8 mouse cellular contexts compared by ENCODE assay signal in genomic region chr10:40212443-40213169, GRCm38 (mm10). TPM values are rescaled to one million over a fixed set of nuclear protein-coding genes. Genes with fewer than 3 reads are reported as not detected.
DNase-seq lines count a peak whose midpoint lies in the region; ATAC-seq and TF ChIP-seq lines count a peak whose summit lies in the region.

No protein-coding gene starts in this region.

- H3K36me3 ChIP-seq in embryonic facial prominence, embryonic 15.5 days = no peaks in the 10 kb centered on the region
- no peaks in the 10 kb centered on the region for H3K36me3 ChIP-seq in limb, embryonic 13.5 days
- H3K36me3 ChIP-seq in midbrain, embryonic 16.5 days (ENCODE audit: control insufficient read depth, insufficient read depth, low read length) = no peaks in the 10 kb centered on the region

- no peak overlapping the region for H3K27ac ChIP-seq in bone marrow, adult 2 months (ENCODE audit: control insufficient read depth, insufficient read depth, low read depth, low read length, poor library complexity)
- no peak overlapping the region for H3K27ac ChIP-seq in embryonic facial prominence, embryonic 15.5 days (replicated peaks)
- H3K27ac ChIP-seq in limb, embryonic 13.5 days = no peak overlapping the region
- no peak overlapping the region for H3K27ac ChIP-seq in midbrain, embryonic 16.5 days (ENCODE audit: low read length)

- TF ChIP-seq POLR2A in bone marrow, adult 2 months (IDR thresholded peaks at IDR 0.05; ENCODE audit: borderline replicate concordance, control insufficient read depth, low read depth, low read length) = no peak

- peak; percentile 91 for DNase-seq in A20 (ENCODE audit: low read depth, low spot score)
- peak; percentile 79 to 91 for DNase-seq in heart, adult 9 months (ENCODE audit: low spot score in 2 of 2)
- DNase-seq in kidney, adult 9 months = peak; percentile 98
- DNase-seq in spleen, postnatal 14 days (ENCODE audit: low spot score in 2 of 2) = peak; percentile 84 to 91

- H3K4me2 ChIP-seq in embryonic facial prominence, embryonic 15.5 days (replicated peaks) = 0 out of 2 replicates have a peak overlapping the region, but pooled peaks have one; percentile 15
- no peak overlapping the region for H3K4me2 ChIP-seq in limb, embryonic 13.5 days (replicated peaks)
- H3K4me2 ChIP-seq in midbrain, embryonic 16.5 days (ENCODE audit: low read length) = no peak overlapping the region

- ATAC-seq in embryonic facial prominence, embryonic 15.5 days (ENCODE audit: insufficient number of reproducible peaks, low FRiP score, low TSS enrichment, low read depth) = peak; percentile 73
- ATAC-seq in limb, embryonic 13.5 days (ENCODE audit: low FRiP score, low read depth) = peak; percentile 84
- ATAC-seq in midbrain, embryonic 16.5 days = peak; percentile 82

- no peak overlapping the region for H3K9ac ChIP-seq in embryonic facial prominence, embryonic 15.5 days
- no peak overlapping the region for H3K9ac ChIP-seq in limb, embryonic 13.5 days
- no peak overlapping the region for H3K9ac ChIP-seq in midbrain, embryonic 16.5 days (ENCODE audit: low read depth, low read length)

- WGBS in bone marrow, adult 2 months = 43% methylated on average over 13 of the region's 13 CpGs
- WGBS in embryonic facial prominence, embryonic 15.5 days = 34% methylated on average over 13 of the region's 13 CpGs
- 35% methylated on average over 13 of the region's 13 CpGs for WGBS in limb, embryonic 13.5 days
- WGBS in midbrain, embryonic 16.5 days = 38% methylated on average over 13 of the region's 13 CpGs

- H3K27me3 ChIP-seq in embryonic facial prominence, embryonic 15.5 days = no peaks in the 10 kb centered on the region
- H3K27me3 ChIP-seq in limb, embryonic 13.5 days = no peaks in the 10 kb centered on the region
- H3K27me3 ChIP-seq in midbrain, embryonic 16.5 days (ENCODE audit: control insufficient read depth, insufficient read depth, low read depth, low read length) = no peaks in the 10 kb centered on the region

- TF ChIP-seq CTCF in bone marrow, adult 2 months (IDR thresholded peaks at IDR 0.05; ENCODE audit: control insufficient read depth, insufficient read depth, low read length) = peak; percentile 96

- no peaks in the 10 kb centered on the region for H3K4me1 ChIP-seq in bone marrow, adult 2 months (ENCODE audit: control insufficient read depth, insufficient read depth, low read length)
- 0 out of 2 replicates have a peak, but pooled peaks cover 4% of the 10 kb centered on the region for H3K4me1 ChIP-seq in embryonic facial prominence, embryonic 15.5 days
- H3K4me1 ChIP-seq in limb, embryonic 13.5 days = no peaks in the 10 kb centered on the region
- no peaks in the 10 kb centered on the region for H3K4me1 ChIP-seq in midbrain, embryonic 16.5 days (ENCODE audit: control insufficient read depth, insufficient read depth, low read length)

- no peaks in the 10 kb centered on the region for H3K9me3 ChIP-seq in embryonic facial prominence, embryonic 15.5 days (replicated peaks)
- no peaks in the 10 kb centered on the region for H3K9me3 ChIP-seq in limb, embryonic 13.5 days
- no peaks in the 10 kb centered on the region for H3K9me3 ChIP-seq in midbrain, embryonic 16.5 days (replicated peaks; ENCODE audit: control insufficient read depth, low read length, poor library complexity, severe bottlenecking)

- H3K4me3 ChIP-seq in bone marrow, adult 2 months (replicated peaks; ENCODE audit: control insufficient read depth, low read depth, low read length) = no peak overlapping the region
- no peak overlapping the region for H3K4me3 ChIP-seq in embryonic facial prominence, embryonic 15.5 days (replicated peaks)
- no peak overlapping the region for H3K4me3 ChIP-seq in limb, embryonic 13.5 days
- no peak overlapping the region for H3K4me3 ChIP-seq in midbrain, embryonic 16.5 days (ENCODE audit: low read depth, low read length)

RNA-seq across cellular contexts. Expression of gene Rpf2, which starts 34.2 kb away (rescaled TPM):
- polyA plus RNA-seq in bone marrow, adult 2 months (2011; ENCODE audit: insufficient read depth, insufficient read length, low replicate concordance, missing spikeins) = 35.0 and 54.0 TPM in 2 replicates
- polyA plus RNA-seq in embryonic facial prominence, embryonic 15.5 days (2015; fragmentation: Nextera tagmentation; extraction: Ambion mirVana) = 52.7 and 54.9 TPM in 2 replicates
- polyA plus RNA-seq in limb, embryonic 13.5 days (2015; fragmentation: Nextera tagmentation; extraction: Ambion mirVana) = 65.9 and 71.8 TPM in 2 replicates
- polyA plus RNA-seq in midbrain, embryonic 16.5 days (2015; fragmentation: Nextera tagmentation; extraction: Ambion mirVana) = 64.8 and 68.8 TPM in 2 replicates

RNA-seq across cellular contexts. Expression of gene Gtf3c6, which starts 45.3 kb away (rescaled TPM):
- 33.6 and 79.4 TPM in 2 replicates for polyA plus RNA-seq in bone marrow, adult 2 months (2011; ENCODE audit: insufficient read depth, insufficient read length, low replicate concordance, missing spikeins)
- polyA plus RNA-seq in embryonic facial prominence, embryonic 15.5 days (2015; fragmentation: Nextera tagmentation; extraction: Ambion mirVana) = 80.3 and 82.5 TPM in 2 replicates
- polyA plus RNA-seq in limb, embryonic 13.5 days (2015; fragmentation: Nextera tagmentation; extraction: Ambion mirVana) = 113 and 114 TPM in 2 replicates
- polyA plus RNA-seq in midbrain, embryonic 16.5 days (2015; fragmentation: Nextera tagmentation; extraction: Ambion mirVana) = 73.7 and 86.3 TPM in 2 replicates
